In the genomic region with DNA sequence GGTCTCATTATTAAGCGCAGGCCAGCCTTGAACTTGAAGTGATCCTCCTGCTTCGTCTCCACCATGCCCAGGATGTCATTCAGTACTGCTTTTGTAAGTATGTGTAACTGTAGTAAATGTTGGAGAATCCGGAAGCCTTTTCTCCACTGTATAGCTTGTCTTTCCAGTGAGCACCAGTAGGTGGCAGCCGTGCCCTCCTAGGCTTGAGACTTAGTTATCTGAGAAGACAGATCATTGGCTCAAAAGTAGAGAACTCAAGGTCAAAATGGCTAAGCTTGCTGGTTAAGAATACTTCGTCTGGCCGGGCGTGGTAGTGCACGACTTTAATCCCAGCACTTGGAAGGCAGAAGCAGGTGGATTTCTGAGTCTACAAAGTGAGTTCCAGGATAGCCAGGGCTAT, we compare ENCODE assay signal across 8 mouse cellular contexts.
DNase-seq lines count a peak whose midpoint lies in the region; ATAC-seq and TF ChIP-seq lines count a peak whose summit lies in the region.

No protein-coding gene starts in this region.

- peak; percentile 89 for TF ChIP-seq CTCF in cortical plate, adult 2 months (IDR thresholded peaks at IDR 0.05; ENCODE audit: extremely low read depth, insufficient read depth, low read length)
- TF ChIP-seq CTCF in spleen, adult 2 months (IDR thresholded peaks at IDR 0.05; ENCODE audit: extremely low read depth, insufficient read depth, insufficient read length, insufficient replicate concordance) = peak; percentile 71; the same call in 1 of the 2 replicates

- H3K4me1 ChIP-seq in intestine, embryonic 14.5 days (replicated peaks; ENCODE audit: control insufficient read depth, insufficient read depth, low read length) = no peaks in the 10 kb centered on the region
- peaks cover 5% of the 10 kb centered on the region; the same call in 1 of the 2 replicates for H3K4me1 ChIP-seq in intestine, embryonic 16.5 days (ENCODE audit: control insufficient read depth, insufficient read depth, low read length)
- H3K4me1 ChIP-seq in cortical plate, adult 2 months (ENCODE audit: control insufficient read depth, insufficient read depth, low read length) = no peaks in the 10 kb centered on the region
- no peaks in the 10 kb centered on the region for H3K4me1 ChIP-seq in spleen, adult 2 months (ENCODE audit: control insufficient read depth, insufficient read depth, insufficient read length)

- DNase-seq in intestine, embryonic 14.5 days (ENCODE audit: low spot score) = peak; percentile 82
- peak; percentile 57 for DNase-seq in adrenal gland, adult 8-10 months
- DNase-seq in heart, adult 9 months (ENCODE audit: low spot score in 2 of 2) = peak; percentile 32 to 50
- DNase-seq in layer of hippocampus, postnatal 10 days (ENCODE audit: low spot score in 2 of 2) = peak; percentile 75 to 80
- peak; percentile 44 to 61 for DNase-seq in spleen, adult 2 months (ENCODE audit: low read depth in 1 of 2, low spot score in 2 of 2)

- no peaks in the 10 kb centered on the region for H3K36me3 ChIP-seq in intestine, embryonic 14.5 days (ENCODE audit: control insufficient read depth, insufficient read depth, low read length)
- H3K36me3 ChIP-seq in intestine, embryonic 16.5 days (ENCODE audit: control insufficient read depth, insufficient read depth, low read length) = no peaks in the 10 kb centered on the region; the same call in 1 of the 2 replicates
- peaks cover 22% of the 10 kb centered on the region for H3K36me3 ChIP-seq in spleen, adult 2 months (ENCODE audit: control insufficient read depth, insufficient read depth, low read length)

- ATAC-seq in intestine, embryonic 14.5 days (replicated peaks; ENCODE audit: low FRiP score, low TSS enrichment, low read depth) = no peak
- ATAC-seq in intestine, embryonic 16.5 days = no peak
- peak; percentile 80 for ATAC-seq in megakaryocyte, adult 5-6 weeks (ENCODE audit: poor library complexity, severe bottlenecking)

- H3K9me3 ChIP-seq in intestine, embryonic 14.5 days (ENCODE audit: control insufficient read depth, low read length) = no peaks in the 10 kb centered on the region
- no peaks in the 10 kb centered on the region for H3K9me3 ChIP-seq in intestine, embryonic 16.5 days (ENCODE audit: control insufficient read depth, low read length)

- H3K27me3 ChIP-seq in intestine, embryonic 14.5 days (replicated peaks; ENCODE audit: control insufficient read depth, insufficient read depth, low read length) = no peaks in the 10 kb centered on the region
- no peaks in the 10 kb centered on the region for H3K27me3 ChIP-seq in intestine, embryonic 16.5 days (replicated peaks; ENCODE audit: control insufficient read depth, insufficient read depth, low read length)
- no peaks in the 10 kb centered on the region for H3K27me3 ChIP-seq in spleen, adult 2 months (ENCODE audit: control insufficient read depth, insufficient read depth, low read length)

- no peak for TF ChIP-seq POLR2A in cortical plate, adult 2 months (IDR thresholded peaks at IDR 0.05; ENCODE audit: extremely low read depth, insufficient read depth, low read length)
- no peak for TF ChIP-seq POLR2A in spleen, adult 2 months (IDR thresholded peaks at IDR 0.05; ENCODE audit: low read depth, low read length)

- no peak overlapping the region for H3K9ac ChIP-seq in intestine, embryonic 14.5 days (ENCODE audit: low read length)
- no peak overlapping the region for H3K9ac ChIP-seq in intestine, embryonic 16.5 days (ENCODE audit: low read depth, low read length)

- no peak overlapping the region for H3K4me2 ChIP-seq in intestine, embryonic 14.5 days (ENCODE audit: low read length)
- no peak overlapping the region for H3K4me2 ChIP-seq in intestine, embryonic 16.5 days (ENCODE audit: low read depth, low read length)

- 33% methylated on average over 8 of the region's 8 CpGs for WGBS in intestine, embryonic 14.5 days
- WGBS in intestine, embryonic 16.5 days = 29% methylated on average over 8 of the region's 8 CpGs
- 47% methylated on average over 8 of the region's 8 CpGs for WGBS in spleen, adult 2 months

- no peak overlapping the region for H3K4me3 ChIP-seq in intestine, embryonic 14.5 days (ENCODE audit: low read depth, low read length)
- no peak overlapping the region for H3K4me3 ChIP-seq in intestine, embryonic 16.5 days (ENCODE audit: low read length)
- H3K4me3 ChIP-seq in cortical plate, adult 2 months (ENCODE audit: insufficient read depth, low read length) = no peak overlapping the region
- no peak overlapping the region for H3K4me3 ChIP-seq in spleen, adult 2 months (ENCODE audit: extremely low read depth, insufficient read depth, insufficient read length)

- no peak overlapping the region for H3K27ac ChIP-seq in intestine, embryonic 14.5 days (ENCODE audit: low read depth)
- H3K27ac ChIP-seq in intestine, embryonic 16.5 days (ENCODE audit: low read length) = no peak overlapping the region
- no peak overlapping the region for H3K27ac ChIP-seq in cortical plate, adult 2 months (ENCODE audit: insufficient read depth, low read length)
- H3K27ac ChIP-seq in spleen, adult 2 months (ENCODE audit: insufficient read depth, low read length) = no peak overlapping the region
